Mouse (Mus musculus): ENCODE measurements around the gene Reg4. TPM values are rescaled to one million over a fixed set of nuclear protein-coding genes. Genes with fewer than 3 reads are reported as not detected.

Gene Reg4
- polyA plus RNA-seq, 1 experiment from 2014 or later: not detected

GRCm38 (mm10) chr3:98246985-98247751 is 25.2 kb downstream of the Reg4 start:
- no peaks in the 10 kb centered on the region for H3K27me3 ChIP-seq (replicated peaks; ENCODE audit: control insufficient read depth, insufficient read depth, low read length)
- no peak overlapping the region for H3K4me3 ChIP-seq (replicated peaks; ENCODE audit: low read length)
- no peak overlapping the region for H3K4me2 ChIP-seq (ENCODE audit: low read length)
- no peak for ATAC-seq
- H3K36me3 ChIP-seq (ENCODE audit: control insufficient read depth, insufficient read depth): no peaks in the 10 kb centered on the region
- H3K4me1 ChIP-seq (replicated peaks; ENCODE audit: control insufficient read depth, insufficient read depth, low read length): no peaks in the 10 kb centered on the region
- no peak overlapping the region for H3K27ac ChIP-seq (ENCODE audit: low read length)
- no peaks in the 10 kb centered on the region for H3K9me3 ChIP-seq (ENCODE audit: control insufficient read depth, low read length)
- WGBS: 37% methylated on average over 7 of the region's 7 CpGs
- no peak overlapping the region for H3K9ac ChIP-seq (replicated peaks; ENCODE audit: low read depth, low read length)

DNA sequence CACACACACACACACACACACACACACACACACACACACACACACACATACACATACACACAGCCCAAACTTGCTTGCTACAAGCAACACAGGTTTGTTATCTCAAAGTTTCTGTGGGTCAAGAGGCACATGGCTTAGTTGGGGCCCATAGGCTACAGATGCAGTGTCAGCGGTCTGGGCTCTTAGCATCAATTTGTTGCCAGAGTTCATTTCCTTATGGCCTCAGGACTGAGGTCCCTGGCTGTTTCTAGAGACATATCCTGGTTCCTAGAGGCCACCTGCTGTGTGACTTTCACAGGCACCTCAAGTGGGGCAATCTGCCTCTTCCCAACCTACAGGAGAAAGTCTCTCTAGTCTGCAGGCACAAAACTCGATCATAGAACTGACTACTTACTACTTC is 27.4 kb downstream of the Reg4 start:
- Histone ChIP-seq H3K36me3 (ENCODE audit: control insufficient read depth, insufficient read depth) (no peaks in the 10 kb centered on the region), H3K27me3 (replicated peaks; ENCODE audit: control insufficient read depth, insufficient read depth, low read length) (no peaks in the 10 kb centered on the region), H3K9ac (replicated peaks; ENCODE audit: low read depth, low read length) (no peak overlapping the region), H3K4me1 (replicated peaks; ENCODE audit: control insufficient read depth, insufficient read depth, low read length) (no peaks in the 10 kb centered on the region), H3K4me2 (ENCODE audit: low read length) (no peak overlapping the region), H3K27ac (ENCODE audit: low read length) (no peak overlapping the region), H3K4me3 (replicated peaks; ENCODE audit: low read length) (no peak overlapping the region), H3K9me3 (ENCODE audit: control insufficient read depth, low read length) (no peaks in the 10 kb centered on the region)
- no peak for ATAC-seq
- WGBS: 97% methylated on average over 2 of the region's 2 CpGs

DNA sequence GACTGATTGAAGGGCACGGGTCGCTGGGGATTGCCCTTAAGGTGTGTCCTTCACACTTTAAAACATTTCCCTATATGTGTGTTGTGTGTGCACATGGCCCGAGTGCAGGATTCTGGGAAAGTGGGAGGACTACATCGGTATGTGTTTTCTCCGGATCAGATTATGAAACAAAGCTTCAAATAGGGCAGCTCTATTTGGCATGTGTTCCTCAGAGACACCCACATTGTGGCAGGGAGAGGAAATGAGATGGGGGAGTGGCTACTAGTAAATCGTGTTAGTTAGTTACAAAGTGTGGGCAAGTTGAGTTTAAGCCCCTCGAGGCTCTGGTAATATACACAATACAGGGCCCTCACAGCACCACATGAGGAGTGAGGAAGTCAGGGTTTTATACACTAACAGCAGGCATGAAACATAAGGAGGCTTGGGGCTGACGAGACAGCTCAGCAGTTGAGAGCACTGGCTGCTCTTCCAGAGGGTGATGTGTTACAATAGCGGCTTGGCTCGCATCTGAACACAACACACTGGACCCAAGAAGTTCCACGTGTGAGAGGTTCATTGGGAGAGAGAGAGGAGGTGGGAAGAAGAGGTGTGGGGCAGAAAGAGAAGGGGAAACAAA is 28.0 kb downstream of the Reg4 start:
- no peak overlapping the region for H3K27ac ChIP-seq (ENCODE audit: low read length)
- H3K4me3 ChIP-seq (replicated peaks; ENCODE audit: low read length): no peak overlapping the region
- no peak for ATAC-seq
- 80% methylated on average over 11 of the region's 11 CpGs for WGBS
- H3K9me3 ChIP-seq (ENCODE audit: control insufficient read depth, low read length): no peaks in the 10 kb centered on the region
- H3K9ac ChIP-seq (replicated peaks; ENCODE audit: low read depth, low read length): no peak overlapping the region
- no peak overlapping the region for H3K4me2 ChIP-seq (ENCODE audit: low read length)
- no peaks in the 10 kb centered on the region for H3K36me3 ChIP-seq (ENCODE audit: control insufficient read depth, insufficient read depth)
- H3K27me3 ChIP-seq (replicated peaks; ENCODE audit: control insufficient read depth, insufficient read depth, low read length): no peaks in the 10 kb centered on the region
- H3K4me1 ChIP-seq (replicated peaks; ENCODE audit: control insufficient read depth, insufficient read depth, low read length): no peaks in the 10 kb centered on the region

GRCm38 (mm10) chr3:98254059-98254458 is 32.1 kb downstream of the Reg4 start:
- Histone ChIP-seq H3K36me3 (ENCODE audit: control insufficient read depth, insufficient read depth) (no peaks in the 10 kb centered on the region), H3K27me3 (replicated peaks; ENCODE audit: control insufficient read depth, insufficient read depth, low read length) (no peaks in the 10 kb centered on the region), H3K4me3 (replicated peaks; ENCODE audit: low read length) (no peak overlapping the region), H3K9ac (replicated peaks; ENCODE audit: low read depth, low read length) (no peak overlapping the region), H3K27ac (ENCODE audit: low read length) (no peak overlapping the region), H3K4me1 (replicated peaks; ENCODE audit: control insufficient read depth, insufficient read depth, low read length) (no peaks in the 10 kb centered on the region), H3K4me2 (ENCODE audit: low read length) (no peak overlapping the region), H3K9me3 (ENCODE audit: control insufficient read depth, low read length) (no peaks in the 10 kb centered on the region)
- no peak for ATAC-seq
- 85% methylated on average over 2 of the region's 3 CpGs for WGBS

GRCm38 (mm10) chr3:98254656-98255583 is 33.0 kb downstream of the Reg4 start:
- no peaks in the 10 kb centered on the region for H3K4me1 ChIP-seq (replicated peaks; ENCODE audit: control insufficient read depth, insufficient read depth, low read length)
- ATAC-seq: no peak
- no peaks in the 10 kb centered on the region for H3K27me3 ChIP-seq (replicated peaks; ENCODE audit: control insufficient read depth, insufficient read depth, low read length)
- H3K4me2 ChIP-seq (ENCODE audit: low read length): no peak overlapping the region
- no peaks in the 10 kb centered on the region for H3K9me3 ChIP-seq (ENCODE audit: control insufficient read depth, low read length)
- H3K4me3 ChIP-seq (replicated peaks; ENCODE audit: low read length): no peak overlapping the region
- H3K9ac ChIP-seq (replicated peaks; ENCODE audit: low read depth, low read length): no peak overlapping the region
- no peak overlapping the region for H3K27ac ChIP-seq (ENCODE audit: low read length)
- 84% methylated on average over 8 of the region's 8 CpGs for WGBS
- no peaks in the 10 kb centered on the region for H3K36me3 ChIP-seq (ENCODE audit: control insufficient read depth, insufficient read depth)

DNA sequence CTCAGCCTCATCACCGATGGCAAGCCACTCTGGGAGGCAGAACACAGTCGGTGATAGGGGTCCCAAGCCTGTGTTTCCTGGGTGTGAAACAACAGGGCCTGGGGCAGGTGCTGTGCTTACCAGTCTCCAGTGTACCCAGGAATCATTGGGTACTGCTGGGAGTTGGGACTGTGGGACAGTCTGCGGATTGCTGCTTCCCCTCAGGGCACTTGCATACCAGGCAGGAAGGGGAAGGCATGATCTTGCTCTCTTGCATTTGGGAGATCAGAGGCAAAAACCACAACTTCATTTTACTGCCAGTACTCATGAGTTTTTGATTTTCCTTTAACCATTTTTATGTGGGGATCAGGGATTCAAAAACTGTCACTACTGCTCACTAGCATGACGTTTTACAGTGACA is 36.8 kb downstream of the Reg4 start:
- no peaks in the 10 kb centered on the region for H3K9me3 ChIP-seq (ENCODE audit: control insufficient read depth, low read length)
- no peak overlapping the region for H3K4me3 ChIP-seq (replicated peaks; ENCODE audit: low read length)
- H3K9ac ChIP-seq (replicated peaks; ENCODE audit: low read depth, low read length): no peak overlapping the region
- H3K36me3 ChIP-seq (ENCODE audit: control insufficient read depth, insufficient read depth): no peaks in the 10 kb centered on the region
- H3K27ac ChIP-seq (ENCODE audit: low read length): no peak overlapping the region
- no peaks in the 10 kb centered on the region for H3K27me3 ChIP-seq (replicated peaks; ENCODE audit: control insufficient read depth, insufficient read depth, low read length)
- WGBS: 92% methylated on average over 4 of the region's 4 CpGs
- ATAC-seq: no peak
- no peak overlapping the region for H3K4me2 ChIP-seq (ENCODE audit: low read length)
- no peaks in the 10 kb centered on the region for H3K4me1 ChIP-seq (replicated peaks; ENCODE audit: control insufficient read depth, insufficient read depth, low read length)

DNA sequence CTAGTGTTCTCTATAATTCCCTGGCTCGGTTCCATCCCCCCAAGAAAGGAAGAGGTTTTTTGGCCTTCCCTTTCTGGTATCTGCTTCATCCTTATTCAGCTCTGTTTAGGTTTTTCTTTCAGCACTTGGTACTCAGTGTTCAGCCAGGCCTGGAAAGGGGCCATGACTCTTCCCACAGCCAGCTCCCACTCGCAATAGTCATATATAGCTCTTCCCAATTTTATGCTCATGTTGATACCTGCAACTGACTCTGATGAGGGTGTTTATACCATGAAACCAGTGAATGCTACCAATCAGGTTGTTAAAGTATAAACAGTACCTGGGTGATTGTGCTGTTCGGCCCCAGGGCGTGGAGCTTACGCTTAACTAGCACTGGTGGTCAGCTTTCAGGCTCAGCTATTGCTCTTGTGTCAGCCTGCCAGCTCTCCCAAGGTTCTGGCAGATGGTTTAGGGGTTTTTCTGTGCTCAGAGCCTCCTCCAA is 37.4 kb downstream of the Reg4 start:
- no peaks in the 10 kb centered on the region for H3K9me3 ChIP-seq (ENCODE audit: control insufficient read depth, low read length)
- H3K4me2 ChIP-seq (ENCODE audit: low read length): no peak overlapping the region
- no peak overlapping the region for H3K27ac ChIP-seq (ENCODE audit: low read length)
- H3K4me3 ChIP-seq (replicated peaks; ENCODE audit: low read length): no peak overlapping the region
- H3K36me3 ChIP-seq (ENCODE audit: control insufficient read depth, insufficient read depth): no peaks in the 10 kb centered on the region
- H3K4me1 ChIP-seq (replicated peaks; ENCODE audit: control insufficient read depth, insufficient read depth, low read length): no peaks in the 10 kb centered on the region
- no peak for ATAC-seq
- no peaks in the 10 kb centered on the region for H3K27me3 ChIP-seq (replicated peaks; ENCODE audit: control insufficient read depth, insufficient read depth, low read length)
- no peak overlapping the region for H3K9ac ChIP-seq (replicated peaks; ENCODE audit: low read depth, low read length)
- WGBS: 85% methylated on average over 5 of the region's 5 CpGs

GRCm38 (mm10) chr3:98260534-98260933 is 38.6 kb downstream of the Reg4 start:
- H3K4me2 ChIP-seq (ENCODE audit: low read length): no peak overlapping the region
- H3K4me3 ChIP-seq (replicated peaks; ENCODE audit: low read length): no peak overlapping the region
- no peaks in the 10 kb centered on the region for H3K9me3 ChIP-seq (ENCODE audit: control insufficient read depth, low read length)
- no peaks in the 10 kb centered on the region for H3K27me3 ChIP-seq (replicated peaks; ENCODE audit: control insufficient read depth, insufficient read depth, low read length)
- ATAC-seq: no peak
- no peaks in the 10 kb centered on the region for H3K4me1 ChIP-seq (replicated peaks; ENCODE audit: control insufficient read depth, insufficient read depth, low read length)
- H3K9ac ChIP-seq (replicated peaks; ENCODE audit: low read depth, low read length): no peak overlapping the region
- no peak overlapping the region for H3K27ac ChIP-seq (ENCODE audit: low read length)
- 90% methylated on average over 3 of the region's 3 CpGs for WGBS
- no peaks in the 10 kb centered on the region for H3K36me3 ChIP-seq (ENCODE audit: control insufficient read depth, insufficient read depth)

DNA sequence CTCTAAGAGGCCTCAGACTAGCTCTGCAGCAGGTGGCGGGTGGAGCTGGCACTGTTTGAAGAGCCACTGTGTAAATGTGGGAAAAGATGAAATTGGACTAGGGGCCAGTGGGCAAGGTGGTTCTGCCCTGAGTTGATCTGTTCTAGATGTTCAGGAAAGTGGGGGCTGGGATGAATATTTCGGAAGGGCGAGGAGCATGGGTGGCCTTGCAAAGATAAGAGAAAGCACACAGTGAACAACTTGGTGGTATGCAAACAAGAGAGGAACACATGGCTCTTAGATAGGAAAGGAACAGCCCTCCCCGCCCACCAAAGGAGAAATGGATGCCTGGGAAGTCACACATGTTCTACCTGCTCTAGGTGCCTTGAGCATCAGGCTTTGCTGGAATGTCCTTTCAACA is 39.5 kb downstream of the Reg4 start:
- Histone ChIP-seq H3K9me3 (ENCODE audit: control insufficient read depth, low read length) (no peaks in the 10 kb centered on the region), H3K4me1 (replicated peaks; ENCODE audit: control insufficient read depth, insufficient read depth, low read length) (no peaks in the 10 kb centered on the region), H3K27me3 (replicated peaks; ENCODE audit: control insufficient read depth, insufficient read depth, low read length) (no peaks in the 10 kb centered on the region), H3K36me3 (ENCODE audit: control insufficient read depth, insufficient read depth) (no peaks in the 10 kb centered on the region), H3K9ac (replicated peaks; ENCODE audit: low read depth, low read length) (no peak overlapping the region), H3K4me3 (replicated peaks; ENCODE audit: low read length) (no peak overlapping the region), H3K4me2 (ENCODE audit: low read length) (no peak overlapping the region), H3K27ac (ENCODE audit: low read length) (no peak overlapping the region)
- no peak for ATAC-seq
- WGBS: 96% methylated on average over 4 of the region's 4 CpGs
